Comparison of ENCODE assay signal across 12 mouse cellular contexts in the genomic region with DNA sequence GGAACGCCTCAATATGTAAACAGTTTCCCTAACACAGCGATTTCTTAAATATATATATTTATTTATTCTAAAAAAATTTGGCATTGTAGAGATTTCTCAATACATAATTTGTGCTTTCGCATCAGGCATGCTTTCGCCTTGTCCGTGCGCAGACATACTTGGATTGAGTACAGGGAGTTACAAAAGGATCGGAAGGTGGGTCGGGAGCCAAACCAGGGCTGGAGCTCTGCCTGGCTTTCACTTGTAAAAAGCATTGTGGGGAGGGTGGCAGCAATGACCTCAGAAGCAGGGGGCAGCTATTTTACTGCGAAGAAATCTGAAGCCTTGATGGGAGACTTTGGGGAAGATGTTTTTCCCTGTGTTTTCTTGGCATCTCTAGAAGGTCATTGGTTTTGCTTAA.
DNase-seq lines count a peak whose midpoint lies in the region; ATAC-seq lines count a peak whose summit lies in the region.
"Had no signal": no experiment of that assay in that cellular context is flagged by ENCODE, and none has a peak within 500 bp of the region (broad histone marks: within the 10 kb centered on the region; RNA-seq: fewer than 3 reads in every experiment).

No protein-coding gene starts in this region.

- peak; percentile 34 to 54 for DNase-seq in layer of hippocampus, postnatal 10 days (ENCODE audit: low spot score in 2 of 2)
- DNase-seq in layer of hippocampus, adult 9-11 months: no peak
- peak; percentile 58 for DNase-seq in cerebellum, adult 11-12 months
- DNase-seq in gastrocnemius, postnatal 10 days: peak; percentile 35
- peak; percentile 41 for DNase-seq in lung, postnatal 36 days
- DNase-seq in kidney, adult 8-10 months: no peak
- no peak for DNase-seq in embryo, embryonic 10.5 days (ENCODE audit: low spot score)
- DNase-seq: liver, embryonic 13.5 days; midbrain, embryonic 14.5 days; thymus, postnatal 14 days had no signal

- no peak for ATAC-seq in frontal cortex, adult (ENCODE audit: low TSS enrichment)
- ATAC-seq: inflammation-experienced regulatory T-cells, adult 6 months had no signal

Comparison
In these comparisons a context has a peak if more than half of its experiments do, and no peak if none do; other contexts are left out.
1. DNase-seq: peak in layer of hippocampus, postnatal 10 days (2 of 2), cerebellum, adult 11-12 months (single experiment), gastrocnemius, postnatal 10 days (single experiment) and lung, postnatal 36 days (single experiment); none in layer of hippocampus, adult 9-11 months (single experiment), kidney, adult 8-10 months (0 of 2) and embryo, embryonic 10.5 days (single experiment).